In genomic region chr2:174437697-174437982, GRCm38 (mm10) we compare ENCODE assay signal across 8 mouse cellular contexts. TPM values are rescaled to one million over a fixed set of nuclear protein-coding genes. Genes with fewer than 3 reads are reported as not detected.
DNase-seq lines count a peak whose midpoint lies in the region; ATAC-seq and TF ChIP-seq lines count a peak whose summit lies in the region.

No protein-coding gene starts in this region.

- 87% methylated on average over 4 of the region's 4 CpGs for WGBS in kidney, postnatal 0 days
- 98% methylated on average over 4 of the region's 4 CpGs for WGBS in embryonic facial prominence, embryonic 14.5 days
- 91% methylated on average over 4 of the region's 4 CpGs for WGBS in hindbrain, embryonic 16.5 days
- 90% methylated on average over 4 of the region's 4 CpGs for WGBS in stomach, embryonic 15.5 days

- TF ChIP-seq CTCF in kidney, postnatal 0 days (IDR thresholded peaks at IDR 0.05; ENCODE audit: low read depth) = no peak

- no peak for ATAC-seq in kidney, postnatal 0 days (replicated peaks; ENCODE audit: low FRiP score, low read depth)
- ATAC-seq in embryonic facial prominence, embryonic 14.5 days (ENCODE audit: low read depth) = no peak
- ATAC-seq in hindbrain, embryonic 16.5 days = no peak
- ATAC-seq in stomach, embryonic 15.5 days (ENCODE audit: insufficient read depth, low FRiP score, low read depth) = no peak

- H3K9me3 ChIP-seq in kidney, postnatal 0 days (replicated peaks; ENCODE audit: low read length) = no peaks in the 10 kb centered on the region
- no peaks in the 10 kb centered on the region for H3K9me3 ChIP-seq in embryonic facial prominence, embryonic 14.5 days (ENCODE audit: control insufficient read depth, low read length)
- no peaks in the 10 kb centered on the region for H3K9me3 ChIP-seq in hindbrain, embryonic 16.5 days (ENCODE audit: control insufficient read depth, low read length)
- H3K9me3 ChIP-seq in stomach, embryonic 15.5 days = no peaks in the 10 kb centered on the region

- no peak for DNase-seq in kidney, postnatal 0 days (ENCODE audit: low spot score)
- DNase-seq in kidney, adult 11 months = no peak
- no peak for DNase-seq in embryonic facial prominence, embryonic 14.5 days (ENCODE audit: low spot score)
- peak; percentile 40 for DNase-seq in lung, postnatal 14 days
- DNase-seq in ovary, postnatal 10 days (ENCODE audit: low spot score) = no peak
- no peak for DNase-seq in cerebellum, postnatal 10 days

- no peak overlapping the region for H3K27ac ChIP-seq in kidney, postnatal 0 days
- no peak overlapping the region; the same call in 1 of the 2 replicates for H3K27ac ChIP-seq in embryonic facial prominence, embryonic 14.5 days (replicated peaks; ENCODE audit: low read depth, low read length)
- no peak overlapping the region for H3K27ac ChIP-seq in hindbrain, embryonic 16.5 days (ENCODE audit: low read depth, low read length)
- H3K27ac ChIP-seq in stomach, embryonic 15.5 days = 0 out of 2 replicates have a peak overlapping the region, but pooled peaks have one; percentile 44

- 0 out of 2 replicates have a peak, but pooled peaks cover 2% of the 10 kb centered on the region for H3K36me3 ChIP-seq in kidney, postnatal 0 days (ENCODE audit: insufficient read depth, low read length)
- H3K36me3 ChIP-seq in embryonic facial prominence, embryonic 14.5 days (ENCODE audit: control insufficient read depth, insufficient read depth, low read length) = peaks cover 14% of the 10 kb centered on the region; the same call in 1 of the 2 replicates
- H3K36me3 ChIP-seq in hindbrain, embryonic 16.5 days (ENCODE audit: control insufficient read depth, insufficient read depth, low read length) = no peaks in the 10 kb centered on the region
- peaks cover 3% of the 10 kb centered on the region; the same call in 1 of the 2 replicates for H3K36me3 ChIP-seq in stomach, embryonic 15.5 days

- no peak overlapping the region for H3K4me3 ChIP-seq in kidney, postnatal 0 days (replicated peaks; ENCODE audit: low read depth, low read length)
- no peak overlapping the region for H3K4me3 ChIP-seq in embryonic facial prominence, embryonic 14.5 days (ENCODE audit: low read depth, low read length)
- H3K4me3 ChIP-seq in hindbrain, embryonic 16.5 days (ENCODE audit: low read length) = no peak overlapping the region
- peak overlapping the region; percentile 61; the same call in 1 of the 2 replicates for H3K4me3 ChIP-seq in stomach, embryonic 15.5 days (replicated peaks)

- H3K4me2 ChIP-seq in kidney, postnatal 0 days (ENCODE audit: low read length) = peak overlapping the region; percentile 78; the same call in 1 of the 2 replicates
- peak overlapping the region; percentile 71 for H3K4me2 ChIP-seq in embryonic facial prominence, embryonic 14.5 days (ENCODE audit: low read depth, low read length)
- H3K4me2 ChIP-seq in hindbrain, embryonic 16.5 days (ENCODE audit: low read length) = peak overlapping the region; percentile 71
- peak overlapping the region; percentile 83 for H3K4me2 ChIP-seq in stomach, embryonic 15.5 days

- H3K27me3 ChIP-seq in kidney, postnatal 0 days (ENCODE audit: insufficient read depth, low read length) = no peaks in the 10 kb centered on the region
- no peaks in the 10 kb centered on the region for H3K27me3 ChIP-seq in embryonic facial prominence, embryonic 14.5 days (replicated peaks; ENCODE audit: control insufficient read depth, insufficient read depth, low read length)
- no peaks in the 10 kb centered on the region for H3K27me3 ChIP-seq in hindbrain, embryonic 16.5 days (replicated peaks; ENCODE audit: control insufficient read depth, insufficient read depth, low read length)
- H3K27me3 ChIP-seq in stomach, embryonic 15.5 days (replicated peaks) = no peaks in the 10 kb centered on the region

- no peak overlapping the region for H3K9ac ChIP-seq in kidney, postnatal 0 days (ENCODE audit: low read depth, low read length)
- H3K9ac ChIP-seq in embryonic facial prominence, embryonic 14.5 days (ENCODE audit: low read depth, low read length) = peak overlapping the region; percentile 64; the same call in 1 of the 2 replicates
- H3K9ac ChIP-seq in hindbrain, embryonic 16.5 days (ENCODE audit: low read depth, low read length) = no peak overlapping the region
- 0 out of 2 replicates have a peak overlapping the region, but pooled peaks have one; percentile 10 for H3K9ac ChIP-seq in stomach, embryonic 15.5 days

- H3K4me1 ChIP-seq in kidney, postnatal 0 days (replicated peaks; ENCODE audit: insufficient read depth, low read length) = peaks cover 15% of the 10 kb centered on the region
- H3K4me1 ChIP-seq in embryonic facial prominence, embryonic 14.5 days (ENCODE audit: control insufficient read depth, insufficient read depth, low read length) = peaks cover 12% of the 10 kb centered on the region; the same call in 1 of the 2 replicates
- peaks cover 12% of the 10 kb centered on the region for H3K4me1 ChIP-seq in hindbrain, embryonic 16.5 days (ENCODE audit: control insufficient read depth, insufficient read depth, low read depth, low read length)
- H3K4me1 ChIP-seq in stomach, embryonic 15.5 days = peaks cover 19% of the 10 kb centered on the region

RNA-seq across cellular contexts. Expression of gene Ctsz, which starts 1.2 kb away (rescaled TPM):
- 131 and 132 TPM in 2 replicates for polyA plus RNA-seq in kidney, postnatal 0 days (2015; fragmentation: Nextera tagmentation; extraction: Ambion mirVana)
- 202 and 210 TPM in 2 replicates for polyA plus RNA-seq in embryonic facial prominence, embryonic 14.5 days (2014; fragmentation: Nextera tagmentation; extraction: Ambion mirVana)
- 83.3 and 85.1 TPM in 2 replicates for polyA plus RNA-seq in hindbrain, embryonic 16.5 days (2015; fragmentation: Nextera tagmentation; extraction: Ambion mirVana)
- polyA plus RNA-seq in stomach, embryonic 15.5 days (2015; fragmentation: Nextera tagmentation; extraction: Ambion mirVana) = 181 and 199 TPM in 2 replicates

RNA-seq across cellular contexts. Expression of gene Tubb1, which starts 12.9 kb away (rescaled TPM):
- 0.32 and 0.41 TPM in 2 replicates for polyA plus RNA-seq in kidney, postnatal 0 days (2015; fragmentation: Nextera tagmentation; extraction: Ambion mirVana)
- 1.6 and 2.9 TPM in 2 replicates for polyA plus RNA-seq in embryonic facial prominence, embryonic 14.5 days (2014; fragmentation: Nextera tagmentation; extraction: Ambion mirVana)
- polyA plus RNA-seq in hindbrain, embryonic 16.5 days (2015; fragmentation: Nextera tagmentation; extraction: Ambion mirVana) = 0.43 and 0.51 TPM in 2 replicates
- polyA plus RNA-seq in stomach, embryonic 15.5 days (2015; fragmentation: Nextera tagmentation; extraction: Ambion mirVana) = 1.8 and 2.3 TPM in 2 replicates

RNA-seq across cellular contexts. Expression of gene Nelfcd, which starts 22.0 kb away (rescaled TPM):
- 69.6 and 79.0 TPM in 2 replicates for polyA plus RNA-seq in kidney, postnatal 0 days (2015; fragmentation: Nextera tagmentation; extraction: Ambion mirVana)
- polyA plus RNA-seq in embryonic facial prominence, embryonic 14.5 days (2014; fragmentation: Nextera tagmentation; extraction: Ambion mirVana) = 107 and 119 TPM in 2 replicates
- polyA plus RNA-seq in hindbrain, embryonic 16.5 days (2015; fragmentation: Nextera tagmentation; extraction: Ambion mirVana) = 108 TPM in 2 replicates
- polyA plus RNA-seq in stomach, embryonic 15.5 days (2015; fragmentation: Nextera tagmentation; extraction: Ambion mirVana) = 91.7 and 92.4 TPM in 2 replicates

RNA-seq across cellular contexts. Expression of gene Atp5e, which starts 26.3 kb away (rescaled TPM):
- polyA plus RNA-seq in kidney, postnatal 0 days (2015; fragmentation: Nextera tagmentation; extraction: Ambion mirVana) = 1,098 and 1,156 TPM in 2 replicates
- polyA plus RNA-seq in embryonic facial prominence, embryonic 14.5 days (2014; fragmentation: Nextera tagmentation; extraction: Ambion mirVana) = 834 and 939 TPM in 2 replicates
- polyA plus RNA-seq in hindbrain, embryonic 16.5 days (2015; fragmentation: Nextera tagmentation; extraction: Ambion mirVana) = 664 and 740 TPM in 2 replicates
- 673 and 703 TPM in 2 replicates for polyA plus RNA-seq in stomach, embryonic 15.5 days (2015; fragmentation: Nextera tagmentation; extraction: Ambion mirVana)

RNA-seq across cellular contexts. Expression of gene Prelid3b, which starts 35.2 kb away (rescaled TPM):
- 98.9 and 105 TPM in 2 replicates for polyA plus RNA-seq in kidney, postnatal 0 days (2015; fragmentation: Nextera tagmentation; extraction: Ambion mirVana)
- polyA plus RNA-seq in embryonic facial prominence, embryonic 14.5 days (2014; fragmentation: Nextera tagmentation; extraction: Ambion mirVana) = 116 and 132 TPM in 2 replicates
- polyA plus RNA-seq in hindbrain, embryonic 16.5 days (2015; fragmentation: Nextera tagmentation; extraction: Ambion mirVana) = 109 and 114 TPM in 2 replicates
- polyA plus RNA-seq in stomach, embryonic 15.5 days (2015; fragmentation: Nextera tagmentation; extraction: Ambion mirVana) = 113 and 114 TPM in 2 replicates

Comparison
In these comparisons a context has a peak if more than half of its experiments do, and no peak if none do; other contexts are left out.
1. H3K9ac ChIP-seq: peak in embryonic facial prominence, embryonic 14.5 days (single experiment) and stomach, embryonic 15.5 days (single experiment); none in kidney, postnatal 0 days (single experiment) and hindbrain, embryonic 16.5 days (single experiment).
2. Peak in every context shown above with its lines, with median percentiles within 50 percentile points of each other: H3K4me2 ChIP-seq.